In genomic region chr15:99017986-99018385, GRCm38 (mm10) we compare ENCODE assay signal across 14 mouse cellular contexts. TPM values are rescaled to one million over a fixed set of nuclear protein-coding genes. Genes with fewer than 3 reads are reported as not detected.
DNase-seq lines count a peak whose midpoint lies in the region; ATAC-seq lines count a peak whose summit lies in the region.
"Had no signal": no experiment of that assay in that cellular context is flagged by ENCODE, and none has a peak within 500 bp of the region (broad histone marks: within the 10 kb centered on the region; RNA-seq: fewer than 3 reads in every experiment).

No protein-coding gene starts in this region.

- peak; percentile 63 for DNase-seq in midbrain, embryonic 14.5 days
- no peak for DNase-seq in midbrain, embryonic 10.5 days (ENCODE audit: low spot score)
- no peak for DNase-seq in adrenal gland, adult 18-20 months (ENCODE audit: low spot score in 2 of 2)
- DNase-seq: cerebellum, adult 11-12 months had no signal

- H3K4me1 ChIP-seq in midbrain, embryonic 14.5 days (ENCODE audit: control insufficient read depth, insufficient read depth, low read length) = peaks cover 10% of the 10 kb centered on the region
- H3K4me1 ChIP-seq in midbrain, embryonic 10.5 days = peaks cover 12% of the 10 kb centered on the region
- peaks cover 30% of the 10 kb centered on the region for H3K4me1 ChIP-seq in embryonic facial prominence, embryonic 13.5 days
- peaks cover 42% of the 10 kb centered on the region for H3K4me1 ChIP-seq in kidney, embryonic 16.5 days (ENCODE audit: insufficient read depth, low read length)
- peaks cover 5% of the 10 kb centered on the region; the same call in 1 of the 2 replicates for H3K4me1 ChIP-seq in midbrain, embryonic 16.5 days (ENCODE audit: control insufficient read depth, insufficient read depth, low read length)

- H3K9ac ChIP-seq in midbrain, embryonic 14.5 days (replicated peaks; ENCODE audit: low read length) = no peak overlapping the region
- H3K9ac ChIP-seq in embryonic facial prominence, embryonic 13.5 days = peak overlapping the region; percentile 52; the same call in 1 of the 2 replicates
- H3K9ac ChIP-seq in kidney, embryonic 16.5 days (replicated peaks; ENCODE audit: low read length) = peak overlapping the region; percentile 43; the same call in 1 of the 2 replicates
- H3K9ac ChIP-seq in midbrain, embryonic 16.5 days (ENCODE audit: low read depth, low read length) = no peak overlapping the region
- H3K9ac ChIP-seq: heart, embryonic 15.5 days had no signal

- WGBS in midbrain, embryonic 14.5 days = 42% methylated on average over 9 of the region's 9 CpGs
- WGBS in midbrain, embryonic 10.5 days = 79% methylated on average over 9 of the region's 9 CpGs
- 20% methylated on average over 9 of the region's 9 CpGs for WGBS in embryonic facial prominence, embryonic 13.5 days
- WGBS in kidney, embryonic 16.5 days = 30% methylated on average over 9 of the region's 9 CpGs
- 40% methylated on average over 9 of the region's 9 CpGs for WGBS in midbrain, embryonic 16.5 days

- H3K36me3 ChIP-seq in midbrain, embryonic 14.5 days (ENCODE audit: control insufficient read depth, insufficient read depth, low read length) = no peaks in the 10 kb centered on the region
- H3K36me3 ChIP-seq in midbrain, embryonic 10.5 days = no peaks in the 10 kb centered on the region
- no peaks in the 10 kb centered on the region for H3K36me3 ChIP-seq in embryonic facial prominence, embryonic 13.5 days
- no peaks in the 10 kb centered on the region for H3K36me3 ChIP-seq in kidney, embryonic 16.5 days (ENCODE audit: insufficient read depth, low read length)
- no peaks in the 10 kb centered on the region for H3K36me3 ChIP-seq in midbrain, embryonic 16.5 days (ENCODE audit: control insufficient read depth, insufficient read depth, low read length)
- H3K36me3 ChIP-seq: heart, embryonic 15.5 days had no signal

- H3K4me2 ChIP-seq in midbrain, embryonic 14.5 days (ENCODE audit: low read length) = no peak overlapping the region
- H3K4me2 ChIP-seq in embryonic facial prominence, embryonic 13.5 days = peak overlapping the region; percentile 33
- H3K4me2 ChIP-seq in kidney, embryonic 16.5 days (replicated peaks; ENCODE audit: low read depth, low read length) = peak overlapping the region; percentile 26; the same call in 1 of the 2 replicates
- no peak overlapping the region for H3K4me2 ChIP-seq in midbrain, embryonic 16.5 days (ENCODE audit: low read length)
- H3K4me2 ChIP-seq: heart, embryonic 15.5 days had no signal

- H3K4me3 ChIP-seq in midbrain, embryonic 14.5 days (replicated peaks; ENCODE audit: low read depth, low read length) = no peak overlapping the region
- H3K4me3 ChIP-seq in midbrain, embryonic 10.5 days = no peak overlapping the region
- no peak overlapping the region for H3K4me3 ChIP-seq in embryonic facial prominence, embryonic 13.5 days
- no peak overlapping the region for H3K4me3 ChIP-seq in kidney, embryonic 16.5 days (ENCODE audit: low read length)
- no peak overlapping the region for H3K4me3 ChIP-seq in midbrain, embryonic 16.5 days (ENCODE audit: low read depth, low read length)
- H3K4me3 ChIP-seq: erythroblast, embryonic 14.5 days; heart, embryonic 15.5 days had no signal

- ATAC-seq in midbrain, embryonic 14.5 days (ENCODE audit: low FRiP score, low TSS enrichment) = no peak
- 0 out of 2 replicates have a peak, but pooled peaks have one; percentile 70 for ATAC-seq in embryonic facial prominence, embryonic 13.5 days (ENCODE audit: insufficient number of reproducible peaks, insufficient read depth, low FRiP score, low TSS enrichment, low read depth)
- ATAC-seq in kidney, embryonic 16.5 days (ENCODE audit: low FRiP score, low TSS enrichment) = peak; percentile 55; the same call in 1 of the 2 replicates
- no peak for ATAC-seq in midbrain, embryonic 16.5 days
- ATAC-seq in CD4-positive, CD25-positive, alpha-beta regulatory T cell, adult 4 months = no peak
- ATAC-seq in cerebellum, adult (ENCODE audit: insufficient number of reproducible peaks, low FRiP score, low TSS enrichment) = no peak
- ATAC-seq: activated CD4-positive, CD25-positive, alpha-beta regulatory T cell, adult 4 months had no signal

- peak overlapping the region; percentile 68 for H3K27ac ChIP-seq in midbrain, embryonic 14.5 days (replicated peaks; ENCODE audit: low read depth, low read length)
- no peak overlapping the region for H3K27ac ChIP-seq in midbrain, embryonic 10.5 days (replicated peaks)
- H3K27ac ChIP-seq in embryonic facial prominence, embryonic 13.5 days = peak overlapping the region; percentile 93
- H3K27ac ChIP-seq in kidney, embryonic 16.5 days (ENCODE audit: low read length) = peak overlapping the region; percentile 97
- peak overlapping the region; percentile 28 for H3K27ac ChIP-seq in midbrain, embryonic 16.5 days (ENCODE audit: low read length)
- H3K27ac ChIP-seq: heart, embryonic 15.5 days had no signal

- H3K9me3 ChIP-seq in midbrain, embryonic 14.5 days (ENCODE audit: control insufficient read depth, low read length) = no peaks in the 10 kb centered on the region
- peaks cover 4% of the 10 kb centered on the region; the same call in 1 of the 2 replicates for H3K9me3 ChIP-seq in midbrain, embryonic 10.5 days (replicated peaks)
- no peaks in the 10 kb centered on the region; the same call in 1 of the 2 replicates for H3K9me3 ChIP-seq in embryonic facial prominence, embryonic 13.5 days
- peaks cover 3% of the 10 kb centered on the region; the same call in 1 of the 2 replicates for H3K9me3 ChIP-seq in kidney, embryonic 16.5 days (ENCODE audit: low read length)
- H3K9me3 ChIP-seq in midbrain, embryonic 16.5 days (replicated peaks; ENCODE audit: control insufficient read depth, low read length, poor library complexity, severe bottlenecking) = no peaks in the 10 kb centered on the region
- H3K9me3 ChIP-seq: heart, embryonic 15.5 days had no signal

- H3K27me3 ChIP-seq in midbrain, embryonic 14.5 days (ENCODE audit: control insufficient read depth, insufficient read depth, low read length) = no peaks in the 10 kb centered on the region
- H3K27me3 ChIP-seq in midbrain, embryonic 10.5 days (ENCODE audit: low read depth, poor library complexity, severe bottlenecking) = peaks cover 22% of the 10 kb centered on the region; the same call in 1 of the 2 replicates
- H3K27me3 ChIP-seq in embryonic facial prominence, embryonic 13.5 days = no peaks in the 10 kb centered on the region
- no peaks in the 10 kb centered on the region for H3K27me3 ChIP-seq in kidney, embryonic 16.5 days (ENCODE audit: insufficient read depth, low read length)
- H3K27me3 ChIP-seq in midbrain, embryonic 16.5 days (ENCODE audit: control insufficient read depth, insufficient read depth, low read depth, low read length) = no peaks in the 10 kb centered on the region
- H3K27me3 ChIP-seq: CH12.LX; heart, embryonic 15.5 days had no signal

RNA-seq across cellular contexts. Expression of gene Tuba1c, which starts 11.7 kb away (rescaled TPM):
- polyA plus RNA-seq in midbrain, embryonic 14.5 days (2014; fragmentation: Nextera tagmentation; extraction: Ambion mirVana) = 13.5 and 24.8 TPM in 2 replicates
- 118 and 129 TPM in 2 replicates for polyA plus RNA-seq in midbrain, embryonic 10.5 days (2016; fragmentation: Nextera tagmentation; extraction: Ambion mirVana)
- polyA plus RNA-seq in embryonic facial prominence, embryonic 13.5 days (2015; fragmentation: Nextera tagmentation; extraction: Ambion mirVana) = 109 and 124 TPM in 2 replicates
- 213 and 219 TPM in 2 replicates for polyA plus RNA-seq in kidney, embryonic 16.5 days (2015; fragmentation: Nextera tagmentation; extraction: Ambion mirVana)
- polyA plus RNA-seq in midbrain, embryonic 16.5 days (2015; fragmentation: Nextera tagmentation; extraction: Ambion mirVana) = 11.6 and 12.5 TPM in 2 replicates
- 100 to 1,000 TPM; 235 to 284 TPM for total RNA-seq in adrenal gland, adult 18-20 months (2021)
- polyA plus RNA-seq in CD4-positive, CD25-positive, alpha-beta regulatory T cell, adult 4 months (2017; shearing (Covaris generic)) = 100 to 1,000 TPM in 1 of 2 experiments, 10 to 100 TPM in 1; 74.6 to 131 TPM

RNA-seq across cellular contexts. Expression of gene Prph, which starts 37.0 kb away (rescaled TPM):
- polyA plus RNA-seq in midbrain, embryonic 14.5 days (2014; fragmentation: Nextera tagmentation; extraction: Ambion mirVana) = 11.7 and 15.5 TPM in 2 replicates
- 3.3 and 4.2 TPM in 2 replicates for polyA plus RNA-seq in midbrain, embryonic 10.5 days (2016; fragmentation: Nextera tagmentation; extraction: Ambion mirVana)
- 1.8 and 7.1 TPM in 2 replicates for polyA plus RNA-seq in embryonic facial prominence, embryonic 13.5 days (2015; fragmentation: Nextera tagmentation; extraction: Ambion mirVana)
- 3.3 and 5.8 TPM in 2 replicates for polyA plus RNA-seq in kidney, embryonic 16.5 days (2015; fragmentation: Nextera tagmentation; extraction: Ambion mirVana)
- polyA plus RNA-seq in midbrain, embryonic 16.5 days (2015; fragmentation: Nextera tagmentation; extraction: Ambion mirVana) = 5.1 and 7.1 TPM in 2 replicates
- total RNA-seq in adrenal gland, adult 18-20 months (2021) = under 1 TPM; 0.51 to 0.56 TPM
- polyA plus RNA-seq in CD4-positive, CD25-positive, alpha-beta regulatory T cell, adult 4 months (2017; shearing (Covaris generic)) = not detected
- polyA plus RNA-seq: activated CD4-positive, CD25-positive, alpha-beta regulatory T cell, adult 4 months; erythroblast, embryonic 14.5 days had no signal

RNA-seq across cellular contexts. Expression of gene Troap, which starts 56.4 kb away (rescaled TPM):
- 3.9 and 4.9 TPM in 2 replicates for polyA plus RNA-seq in midbrain, embryonic 14.5 days (2014; fragmentation: Nextera tagmentation; extraction: Ambion mirVana)
- 47.5 and 50.2 TPM in 2 replicates for polyA plus RNA-seq in midbrain, embryonic 10.5 days (2016; fragmentation: Nextera tagmentation; extraction: Ambion mirVana)
- polyA plus RNA-seq in embryonic facial prominence, embryonic 13.5 days (2015; fragmentation: Nextera tagmentation; extraction: Ambion mirVana) = 30.9 and 41.1 TPM in 2 replicates
- polyA plus RNA-seq in kidney, embryonic 16.5 days (2015; fragmentation: Nextera tagmentation; extraction: Ambion mirVana) = 35.8 and 45.8 TPM in 2 replicates
- 3.2 and 4.9 TPM in 2 replicates for polyA plus RNA-seq in midbrain, embryonic 16.5 days (2015; fragmentation: Nextera tagmentation; extraction: Ambion mirVana)
- total RNA-seq in adrenal gland, adult 18-20 months (2021) = not detected
- 1 to 10 TPM in 1 of 2 experiments, under 1 TPM in 1; 0.59 to 1.3 TPM for polyA plus RNA-seq in CD4-positive, CD25-positive, alpha-beta regulatory T cell, adult 4 months (2017; shearing (Covaris generic))
- total RNA-seq: liver, adult 2 months had no signal
- polyA plus RNA-seq: liver, adult 2 months had no signal

Comparison
In these comparisons a context has a peak if more than half of its experiments do, and no peak if none do; other contexts are left out.
1. ATAC-seq: peak in embryonic facial prominence, embryonic 13.5 days (single experiment) and kidney, embryonic 16.5 days (single experiment); none in midbrain, embryonic 14.5 days (single experiment), midbrain, embryonic 16.5 days (single experiment), CD4-positive, CD25-positive, alpha-beta regulatory T cell, adult 4 months (single experiment) and cerebellum, adult (single experiment).
2. H3K4me2 ChIP-seq: peak in embryonic facial prominence, embryonic 13.5 days (single experiment) and kidney, embryonic 16.5 days (single experiment); none in midbrain, embryonic 14.5 days (single experiment) and midbrain, embryonic 16.5 days (single experiment).
3. H3K9ac ChIP-seq: peak in embryonic facial prominence, embryonic 13.5 days (single experiment) and kidney, embryonic 16.5 days (single experiment); none in midbrain, embryonic 14.5 days (single experiment) and midbrain, embryonic 16.5 days (single experiment).